Mouse (Mus musculus): ENCODE measurements around the gene Cldn34c3. TPM values are rescaled to one million over a fixed set of nuclear protein-coding genes. Genes with fewer than 3 reads are reported as not detected.
"Not testable (repeated sequence)": the region's sequence is repeated elsewhere in the genome, so short reads cannot be mapped to it uniquely, and the experiment has no call there.

Cldn34c3 gene
- not detected in 2 replicates for polyA plus RNA-seq (2016; fragmentation: Nextera tagmentation; extraction: Ambion mirVana)

GRCm38 (mm10) chrX:123793365-123793764 lies at the start of gene Cldn34c3:
Gene Cldn34c3, plus strand, starts transcription at chrX:123793665.
- not testable (repeated sequence) for H3K4me1 ChIP-seq; H3K27me3 ChIP-seq; H3K9ac ChIP-seq; H3K36me3 ChIP-seq; H3K9me3 ChIP-seq (replicated peaks); H3K4me2 ChIP-seq (replicated peaks); ATAC-seq (ENCODE audit: low FRiP score); H3K4me3 ChIP-seq; H3K27ac ChIP-seq

Other genes starting within 250 kb of the Cldn34c3 start
- not detected in 2 replicates for gene Cldn34c2, start 212.0 kb upstream of the Cldn34c3 start, polyA plus RNA-seq (2016; fragmentation: Nextera tagmentation; extraction: Ambion mirVana)
- gene Gm17467, start 88.9 kb upstream of the Cldn34c3 start, polyA plus RNA-seq (2016; fragmentation: Nextera tagmentation; extraction: Ambion mirVana), result not detected in 2 replicates

Measured in hindbrain, embryonic 12.5 days (tissue).